Mouse (Mus musculus): ENCODE results near the gene Zc3h14. TPM values are rescaled to one million over a fixed set of nuclear protein-coding genes. Genes with fewer than 3 reads are reported as not detected.

The Zc3h14 gene
- total RNA-seq, 2 experiments from 2014 or later, result 83.9 to 87.2 TPM

DNA sequence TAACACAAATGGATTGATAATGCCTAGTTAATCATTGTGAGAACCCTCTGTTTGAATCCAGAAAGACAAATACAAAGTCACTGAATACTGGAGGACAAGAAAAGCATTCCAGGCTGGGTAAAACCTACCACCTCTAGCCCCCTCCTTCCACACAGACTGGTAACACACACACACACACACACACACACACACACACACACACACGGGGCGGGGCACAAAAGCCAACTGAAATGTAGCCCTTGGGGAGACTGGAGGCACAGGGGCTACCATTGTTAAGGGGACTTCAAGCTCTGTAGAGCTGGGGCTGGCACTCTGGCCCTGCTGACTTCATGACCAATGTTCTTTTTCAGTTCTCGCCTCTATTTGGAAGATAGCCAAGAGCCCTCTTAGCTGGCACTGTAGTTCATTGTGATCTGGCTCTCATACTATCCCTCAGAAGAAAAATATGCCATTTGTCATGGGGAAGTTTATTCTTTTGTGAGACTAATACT is 5.7 kb upstream of the Zc3h14 start:
- peak; percentile 33 for DNase-seq

DNA sequence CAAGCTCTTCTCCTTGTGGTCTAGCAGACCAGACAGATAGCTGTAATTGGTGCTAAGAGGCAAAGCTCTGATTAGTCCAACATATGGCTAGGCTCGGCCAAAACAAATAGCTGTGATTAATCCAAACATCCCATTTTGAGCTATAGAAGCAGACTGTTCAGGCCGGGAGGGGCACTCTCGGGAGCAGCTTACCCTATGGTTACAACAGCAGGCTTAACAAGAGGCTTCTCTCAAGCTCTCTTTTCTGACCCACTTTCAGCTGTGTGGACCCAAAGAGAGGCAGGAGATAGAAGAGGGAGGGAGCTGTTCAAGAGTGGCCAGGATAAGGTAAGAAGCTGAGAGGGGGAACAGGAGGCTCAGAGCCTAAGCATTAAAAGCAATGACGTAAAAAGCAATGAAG is 1.1 kb upstream of the Zc3h14 start:
- DNase-seq, result no peak

DNA sequence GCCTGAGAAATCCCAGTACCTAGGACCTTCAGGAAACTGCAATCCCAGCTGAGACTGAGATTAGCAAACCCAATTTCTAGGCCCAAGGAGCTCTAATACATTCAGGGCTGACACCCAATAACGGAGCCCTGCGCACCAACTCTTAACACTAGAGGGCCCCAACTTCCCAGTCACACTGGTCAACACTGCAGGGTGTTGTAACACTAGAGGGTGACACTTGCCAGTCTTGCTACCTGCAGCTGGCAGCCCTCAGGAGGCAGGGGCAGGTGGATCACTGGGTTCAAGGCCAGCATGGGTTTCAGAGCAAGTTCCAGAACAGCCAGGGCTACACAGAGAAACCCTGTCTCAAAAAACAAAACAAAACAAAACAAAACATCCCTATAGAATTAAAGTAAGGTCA is 633 bp upstream of the Zc3h14 start:
- peak; percentile 51 for DNase-seq

DNA sequence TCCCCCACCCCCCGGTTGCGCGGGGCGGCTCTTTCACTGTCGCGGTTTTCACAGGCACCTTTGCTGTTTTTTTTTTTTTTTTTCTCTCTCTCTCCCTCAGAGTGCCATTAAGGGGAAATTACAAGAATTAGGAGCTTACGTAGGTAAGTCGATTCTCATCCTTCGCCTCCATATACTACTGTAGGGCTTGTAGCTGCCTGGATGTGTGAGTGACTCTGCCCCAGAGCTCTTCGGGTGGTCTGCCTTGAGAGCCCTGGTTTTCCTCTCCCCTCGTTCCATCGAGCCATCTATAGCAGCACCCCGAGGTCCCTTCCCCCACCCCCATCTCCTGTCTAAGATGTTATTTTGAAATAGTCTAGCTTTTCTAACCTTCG is 603 bp downstream of the Zc3h14 start:
- DNase-seq, result no peak

DNA sequence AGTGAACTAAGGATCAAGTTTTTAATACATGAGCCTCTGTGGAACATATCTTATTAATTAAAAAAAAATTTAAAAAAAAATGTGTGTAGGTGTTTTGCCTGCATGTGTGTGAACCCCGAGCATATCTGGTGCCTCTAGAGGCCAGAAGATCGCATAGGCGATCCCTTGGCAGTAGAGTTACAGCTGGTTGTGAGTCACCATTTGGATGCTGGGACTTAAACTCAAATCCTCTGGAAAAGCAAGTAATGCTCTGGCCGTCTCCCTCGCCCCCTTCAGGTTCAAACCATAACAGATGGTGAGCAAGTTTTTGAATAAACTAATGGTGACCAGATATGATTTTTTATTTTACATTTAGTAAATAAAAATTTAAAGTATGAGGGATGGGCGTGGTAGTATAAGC is 10.9 kb downstream of the Zc3h14 start:
- DNase-seq, result no peak

DNA sequence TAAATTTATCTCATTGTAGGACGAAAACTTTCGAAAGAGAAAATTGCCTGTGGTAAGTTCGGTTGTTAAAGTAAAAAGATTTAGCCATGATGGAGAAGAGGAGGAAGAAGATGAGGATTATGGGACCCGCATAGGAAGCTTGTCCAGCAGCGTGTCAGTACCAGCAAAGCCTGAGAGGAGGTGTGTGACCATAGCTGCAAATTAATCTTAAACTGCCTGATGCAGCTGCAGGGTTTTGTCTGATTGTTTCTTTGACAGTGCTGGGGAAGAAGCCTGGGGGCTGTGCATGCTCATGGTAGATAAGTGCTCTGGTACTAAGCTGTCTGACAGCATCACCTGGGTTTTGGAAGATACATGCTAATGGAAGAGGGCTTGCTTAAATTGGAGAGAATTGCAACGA is 12.9 kb downstream of the Zc3h14 start:
- DNase-seq, result no peak

DNA sequence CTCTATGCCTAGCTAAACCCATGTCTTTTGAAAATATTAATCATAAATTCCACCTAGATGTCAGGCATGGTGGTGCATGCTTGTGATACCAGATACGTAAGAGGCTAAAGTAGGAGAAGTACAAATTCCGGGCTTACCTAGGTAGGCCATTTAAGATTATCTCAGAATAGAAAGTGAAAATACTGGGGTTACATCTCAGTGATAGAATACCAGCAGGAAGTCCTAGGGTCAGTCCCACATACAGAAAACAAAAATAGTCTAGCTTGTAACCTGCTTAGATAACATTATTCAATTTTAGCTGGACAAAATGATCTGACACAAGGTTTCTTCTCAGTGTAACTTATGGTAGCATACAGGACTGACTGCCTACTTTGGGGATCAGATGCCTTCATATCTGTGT is 19.5 kb downstream of the Zc3h14 start:
- DNase-seq, result no peak

DNA sequence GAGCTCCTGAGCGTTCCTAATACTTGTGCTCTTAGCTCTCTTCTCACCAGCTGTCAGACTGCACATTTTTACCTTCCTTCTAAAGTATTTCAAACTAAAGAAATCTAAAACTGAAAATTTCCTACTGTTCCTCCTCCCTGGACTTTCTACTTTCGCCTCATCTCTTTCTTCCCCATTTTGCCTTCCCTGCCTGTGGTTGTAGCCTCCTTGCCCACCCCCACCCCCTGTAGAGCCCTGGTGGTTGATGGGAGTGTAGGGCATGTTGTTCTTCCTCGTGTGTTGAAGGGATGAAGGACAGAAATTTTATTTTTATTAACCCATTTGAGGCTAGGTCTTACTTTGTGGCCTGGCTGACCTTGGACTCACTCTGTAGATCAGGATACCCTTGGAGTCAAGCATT is 30.7 kb downstream of the Zc3h14 start:
- DNase-seq, result no peak

DNA sequence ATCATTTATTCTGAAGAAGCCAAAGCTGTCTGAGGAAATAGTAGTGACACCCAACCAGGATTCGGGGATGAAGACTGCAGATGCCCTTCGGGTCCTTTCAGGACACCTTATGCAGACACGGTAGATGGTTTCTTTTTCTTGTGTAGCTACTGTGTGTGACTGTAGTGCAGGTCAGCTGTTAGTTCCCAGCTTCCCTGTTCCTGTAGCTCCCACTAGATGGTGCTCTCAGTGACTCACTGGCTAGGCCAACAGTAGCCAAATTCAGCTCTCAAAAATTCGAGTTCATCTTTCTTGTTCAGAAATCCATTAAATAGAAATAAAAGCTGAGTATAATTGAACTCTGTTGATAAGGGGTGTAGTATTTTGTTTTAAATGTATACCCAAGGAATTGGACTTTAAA is 32.4 kb downstream of the Zc3h14 start:
- DNase-seq, result peak; percentile 24

DNA sequence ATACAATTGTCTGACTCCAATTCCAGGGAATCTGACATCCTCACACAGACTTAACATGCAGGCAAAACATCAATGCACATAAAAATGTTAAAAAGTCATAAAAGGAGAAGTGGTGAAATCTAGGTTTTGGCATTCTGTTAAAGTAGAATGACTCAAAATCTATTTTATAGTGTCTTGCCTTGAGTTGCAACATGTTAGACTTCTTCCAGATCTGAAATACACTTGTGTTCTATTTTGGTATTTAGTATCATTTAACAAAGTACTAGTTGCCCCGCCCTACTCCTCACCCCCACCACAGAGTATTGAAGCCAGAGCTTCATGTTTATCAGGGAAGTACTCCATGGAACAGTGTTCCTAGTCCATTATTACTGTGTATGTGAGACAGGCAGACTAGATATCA is 37.5 kb downstream of the Zc3h14 start:
- no peak for DNase-seq

DNA sequence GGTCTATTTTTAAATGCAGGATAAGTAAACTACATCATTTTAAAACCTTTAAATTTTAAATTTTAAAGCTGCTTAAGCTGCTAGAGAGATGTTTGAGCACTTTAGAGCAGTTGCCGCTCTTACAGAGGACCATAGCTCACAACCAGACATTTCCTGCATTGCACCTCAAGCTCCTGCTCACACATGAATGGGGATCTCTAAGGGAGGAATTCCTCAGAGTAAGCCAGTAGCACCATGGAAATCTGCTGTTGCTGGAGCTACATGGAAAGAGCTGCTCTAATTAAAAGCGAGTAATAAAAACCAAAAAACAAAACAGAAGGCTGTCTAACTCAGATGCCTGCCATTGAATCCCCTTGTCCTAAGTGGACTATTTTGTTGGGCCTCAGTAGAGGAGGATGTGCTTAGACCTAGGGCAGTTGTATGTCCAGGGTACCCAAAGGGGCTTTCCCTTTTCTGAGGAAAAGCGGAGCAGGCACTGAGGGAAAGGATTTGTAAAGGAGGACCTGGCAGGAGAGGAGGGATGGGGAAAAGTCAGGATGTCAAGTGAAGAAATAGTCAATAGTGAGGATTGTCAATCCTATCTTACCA is 49.1 kb downstream of the Zc3h14 start:
- no peak for DNase-seq

DNA sequence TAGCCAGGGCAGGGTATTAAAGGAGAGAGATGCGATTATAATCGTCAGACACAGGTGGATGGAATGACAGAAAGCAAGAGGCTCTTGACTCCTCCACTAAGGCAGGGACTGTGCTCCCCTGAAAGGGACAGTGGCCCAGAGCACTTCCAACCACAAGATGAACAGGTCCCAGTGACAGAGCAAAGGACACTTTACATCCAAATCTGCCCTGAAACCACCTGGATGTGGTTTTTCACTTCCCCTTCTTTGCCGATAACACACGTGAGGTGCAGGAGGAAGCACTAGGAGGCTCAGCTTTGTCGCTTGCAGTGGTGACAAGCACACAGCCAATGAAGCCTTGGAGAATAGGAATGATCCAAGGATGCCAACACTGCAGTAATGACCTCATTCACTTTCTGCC is 53.6 kb downstream of the Zc3h14 start:
- DNase-seq, result no peak

DNA sequence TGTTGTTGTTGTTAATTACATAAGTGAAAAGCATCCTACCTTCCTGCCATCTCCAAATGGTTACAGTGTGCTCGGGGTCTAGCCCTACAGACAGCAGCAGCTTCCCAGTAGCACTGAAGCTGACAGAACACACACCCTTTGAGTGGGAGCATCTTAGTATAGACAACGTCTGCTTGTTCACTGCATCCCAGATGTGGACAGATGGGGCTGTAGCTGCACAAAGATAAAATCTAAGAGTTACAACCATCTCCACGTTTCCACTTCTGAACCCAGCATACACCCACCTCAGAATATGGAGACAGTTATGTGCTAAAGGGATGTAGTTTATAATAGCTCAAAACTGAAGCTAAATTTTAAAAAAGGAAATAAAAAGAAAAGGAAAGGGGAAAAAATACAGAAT is 55.5 kb downstream of the Zc3h14 start:
- no peak for DNase-seq

DNA sequence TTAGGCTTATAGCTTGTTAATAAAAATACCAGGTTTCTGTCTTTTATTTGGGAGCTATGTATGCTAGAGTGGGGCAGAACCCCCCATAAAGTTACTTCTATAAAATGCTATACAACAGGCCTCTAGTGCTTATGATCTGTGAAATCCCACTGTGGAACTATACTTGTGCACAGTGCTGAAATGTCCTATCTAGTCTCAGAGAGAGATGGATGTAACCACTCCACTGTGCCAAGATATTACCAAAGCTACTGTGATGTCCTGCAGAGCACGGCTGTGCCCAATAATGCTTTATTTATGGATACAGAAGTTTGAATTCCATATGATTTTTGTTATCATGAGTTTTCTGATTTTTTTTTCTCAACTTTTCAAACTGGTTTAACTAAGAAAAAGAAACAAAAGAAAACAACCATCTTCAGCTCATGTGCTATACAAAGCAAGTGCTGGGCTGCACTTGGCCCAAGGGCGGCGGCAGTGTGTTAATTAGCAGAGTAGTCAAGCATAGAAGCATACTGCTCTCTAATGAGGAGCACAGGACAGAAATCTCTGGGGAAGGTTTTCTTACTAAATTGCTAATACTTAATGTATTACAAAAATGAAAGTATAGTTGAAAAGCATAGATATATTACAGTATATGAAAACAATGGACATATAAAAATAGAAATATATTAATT is 57.4 kb downstream of the Zc3h14 start:
- no peak for DNase-seq

DNA sequence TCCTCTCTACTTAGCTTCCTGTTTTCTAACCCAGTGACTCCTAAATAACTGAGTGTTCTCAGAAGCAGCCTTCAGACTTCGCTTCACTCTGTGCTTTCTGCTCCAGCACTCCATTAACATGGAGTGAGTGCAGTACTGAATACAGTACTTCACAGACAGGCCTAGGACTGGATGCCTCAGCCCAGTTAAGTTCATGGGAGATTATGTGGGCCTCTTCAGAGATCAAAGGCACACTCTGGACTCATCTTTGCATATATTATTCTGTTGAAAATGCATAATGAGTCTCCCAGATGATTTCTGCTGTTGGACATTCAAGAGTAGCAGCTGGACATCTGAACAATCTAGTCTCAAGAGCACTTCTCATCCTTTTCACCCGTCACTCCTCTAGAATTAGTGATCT is 74.0 kb downstream of the Zc3h14 start:
- DNase-seq, result no peak

DNA sequence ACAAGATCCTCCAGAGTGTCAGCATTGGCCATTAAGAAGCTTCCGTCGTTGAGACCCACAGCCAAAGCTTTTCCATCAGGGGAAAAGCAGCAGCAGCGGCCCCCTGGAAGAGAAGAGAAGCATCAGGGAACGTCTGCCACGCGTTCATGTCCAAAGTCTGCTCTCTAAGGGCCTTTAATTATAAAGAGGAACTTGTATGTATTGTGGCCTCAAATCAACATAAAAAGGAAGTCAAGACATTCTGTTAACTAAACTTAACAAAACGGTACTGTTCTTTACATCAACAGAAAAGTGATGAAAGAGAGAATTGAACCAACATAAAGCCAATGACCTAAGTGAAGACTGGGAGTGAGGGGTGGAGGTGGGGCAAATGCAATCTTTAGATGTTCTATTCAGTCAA is 84.4 kb downstream of the Zc3h14 start:
- DNase-seq, result no peak

DNA sequence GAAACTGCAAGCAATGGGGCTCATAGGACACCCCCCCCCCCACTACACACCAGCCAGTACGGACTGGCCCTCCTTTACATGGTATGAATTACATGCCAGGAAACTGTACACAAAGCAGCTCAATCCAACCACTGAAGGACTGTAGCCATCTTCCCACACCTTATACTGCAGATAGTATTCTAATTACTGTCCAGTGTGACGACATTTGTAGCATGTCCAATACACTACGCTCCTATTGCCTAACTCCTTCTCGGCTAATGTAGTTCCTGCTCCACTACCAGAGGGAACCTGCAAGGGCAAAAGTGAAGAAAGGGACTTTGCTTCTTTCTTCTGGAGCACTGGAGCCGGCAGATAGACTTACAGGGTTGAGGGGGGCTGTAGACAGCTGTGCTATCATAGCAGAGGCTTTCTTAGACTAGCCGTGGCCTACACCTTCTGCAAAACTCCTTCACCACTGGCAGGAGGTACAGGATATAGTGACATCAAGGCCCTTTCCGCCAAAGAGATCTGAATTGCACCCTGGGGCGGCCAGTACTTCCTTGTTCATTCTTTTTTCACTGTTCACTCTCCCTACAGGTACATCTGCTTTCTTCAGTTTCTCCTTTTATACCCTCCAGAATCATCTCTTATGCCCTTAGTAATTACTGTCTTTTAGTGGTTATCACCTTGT is 86.3 kb downstream of the Zc3h14 start:
- DNase-seq, result no peak

DNA sequence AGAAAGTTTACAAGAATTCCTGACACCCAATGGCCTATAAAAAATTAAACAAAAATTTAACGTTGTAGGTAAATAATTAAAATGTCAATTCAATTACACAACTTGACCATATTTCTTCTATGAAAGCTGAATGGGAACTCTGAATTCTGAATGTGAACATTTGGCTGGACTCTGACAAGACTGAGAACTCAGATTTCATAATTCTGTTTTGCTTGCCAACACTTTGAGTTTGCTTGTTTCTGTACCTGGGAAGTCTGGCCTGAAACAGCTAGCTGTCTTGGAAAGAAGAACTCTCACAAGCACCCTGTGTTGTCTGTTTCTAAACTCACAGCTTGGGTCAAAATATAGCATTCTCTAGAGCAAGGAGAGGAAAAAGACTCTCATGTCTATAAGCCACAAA is 87.1 kb downstream of the Zc3h14 start:
- no peak for DNase-seq

DNA sequence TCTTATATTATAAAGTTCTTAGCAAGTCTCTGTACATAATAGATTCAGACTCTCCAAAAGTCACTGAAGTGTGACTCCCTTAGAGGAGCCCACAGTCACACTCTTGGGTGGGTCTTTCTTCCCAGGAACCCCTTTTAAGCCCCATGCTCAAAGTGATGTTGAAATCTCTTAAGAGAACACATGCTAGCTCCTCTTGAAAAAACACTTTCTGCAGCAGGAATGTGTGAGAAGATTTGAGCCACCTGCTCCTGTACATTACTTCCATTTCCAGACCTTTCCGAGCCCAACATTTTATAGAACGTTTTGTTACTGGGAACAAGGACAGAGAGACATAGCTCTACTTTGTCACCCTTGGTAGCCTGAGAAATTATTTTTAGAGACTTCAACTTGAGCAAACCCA is 88.1 kb downstream of the Zc3h14 start:
- DNase-seq, result no peak

DNA sequence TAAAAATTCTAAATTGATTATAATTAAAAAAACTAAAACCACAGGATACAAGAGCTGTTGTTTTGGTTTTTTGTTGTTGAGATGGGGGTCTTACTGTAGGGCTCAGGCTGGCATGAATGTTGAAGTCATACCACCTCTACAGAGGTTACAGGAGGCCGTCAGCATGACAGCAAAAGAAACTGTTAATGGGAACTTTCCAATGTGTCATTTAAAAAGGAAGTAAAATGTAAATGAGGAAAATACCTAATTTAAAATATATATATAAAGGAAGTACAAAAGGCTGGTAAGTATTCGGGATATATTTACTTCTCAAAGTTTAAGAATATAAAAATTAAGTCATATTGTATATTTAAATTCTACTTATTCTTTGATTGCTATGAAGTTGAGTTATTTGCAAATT is 88.7 kb downstream of the Zc3h14 start:
- no peak for DNase-seq
